Mouse (Mus musculus): Measurements from ENCODE around the gene Olfr508.

GRCm38 (mm10) chr7:108621514-108621913 is 8.3 kb upstream of the Olfr508 start, which contains the start of gene Olfr507:
- TF ChIP-seq CTCF (IDR thresholded peaks at IDR 0.05; ENCODE audit: control insufficient read depth, insufficient read depth, insufficient read length) (no peak), MYOD1 (IDR thresholded peaks at IDR 0.05; ENCODE audit: control insufficient read depth, insufficient read length, low read depth) (no peak), USF1 (IDR thresholded peaks at IDR 0.05; ENCODE audit: low read depth) (no peak), MAX (IDR thresholded peaks at IDR 0.05) (no peak), MYOG (IDR thresholded peaks at IDR 0.05; ENCODE audit: control insufficient read depth, extremely low read depth, insufficient read length) (no peak), CEBPB (IDR thresholded peaks at IDR 0.05; ENCODE audit: low read depth) (no peak)

Data from C2C12 (cell line).